Mouse (Mus musculus) olfactory bulb, adult 2 months (tissue): Measurements from ENCODE around the gene 0610040J01Rik.

ENCODE experiments used
- CTCF ChIP-seq: fragments of 200-500 bp; IDR thresholded peaks from 2 replicates; pipeline ENCODE4 v1.5.1; 2012; ENCODE audit warnings: low read depth, mild to moderate bottlenecking, low read length, moderate library complexity; ENCODE audit not compliant: insufficient read depth
- POLR2A ChIP-seq: fragments of 200-500 bp; IDR thresholded peaks from 2 replicates; pipeline ENCODE4 v1.6.1; 2012; ENCODE audit warnings: mild to moderate bottlenecking, low read depth, low read length, moderate library complexity; ENCODE audit not compliant: insufficient read depth

DNA sequence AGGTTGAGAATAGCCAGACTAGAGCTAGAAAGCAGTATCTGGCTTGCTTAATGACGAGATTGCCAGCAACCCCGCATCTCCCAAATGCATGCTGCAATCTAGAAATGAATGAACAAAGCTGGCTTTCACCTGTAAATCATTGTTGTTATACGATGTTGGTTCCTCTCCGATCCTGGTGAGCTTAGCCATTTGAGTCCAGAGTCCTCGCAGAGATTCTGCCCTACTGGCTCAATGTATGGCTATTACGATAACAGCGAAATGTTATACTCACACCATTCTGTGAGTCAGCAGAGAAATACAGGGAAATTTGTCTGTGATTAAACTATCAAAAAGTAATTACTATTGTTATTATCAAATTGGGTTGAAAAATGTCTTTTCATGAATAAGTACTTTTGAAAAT, 4.5 kb downstream of the 0610040J01Rik start:
- TF ChIP-seq POLR2A (no peak), CTCF (no peak)
